Mouse (Mus musculus): Measurements from ENCODE around the gene Scn1b. TPM values are rescaled to one million over a fixed set of nuclear protein-coding genes. Genes with fewer than 3 reads are reported as not detected.

Gene Scn1b
- total RNA-seq, 2 experiments from 2014 or later = 585 to 611 TPM

DNA sequence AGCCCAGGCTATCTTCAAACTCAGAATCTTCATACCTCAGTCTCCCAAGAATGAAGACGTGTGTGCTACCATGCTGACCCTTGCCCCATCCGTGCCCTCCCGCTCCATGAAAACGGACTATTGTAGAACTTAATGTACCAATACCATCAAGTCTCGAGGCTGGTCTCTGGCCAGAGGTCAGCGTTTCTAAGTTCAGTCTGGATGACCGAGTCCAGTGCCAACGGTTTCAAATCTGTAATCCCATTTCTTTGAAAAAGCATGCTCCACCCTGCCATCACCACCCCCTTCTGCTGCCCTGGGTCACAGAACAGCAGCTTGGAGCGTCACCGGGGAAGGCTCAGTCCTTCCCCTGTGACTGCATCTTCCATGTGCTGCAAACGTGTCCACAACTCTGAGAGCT lies 19.0 kb downstream of the Scn1b start:
- Histone ChIP-seq H3K27ac (no peak overlapping the region), H3K4me3 (no peak overlapping the region)
- no peak for TF ChIP-seq CTCF (conservative IDR thresholded peaks at IDR 0.05)
- no peak for DNase-seq (ENCODE audit: low spot score in 2 of 2)

DNA sequence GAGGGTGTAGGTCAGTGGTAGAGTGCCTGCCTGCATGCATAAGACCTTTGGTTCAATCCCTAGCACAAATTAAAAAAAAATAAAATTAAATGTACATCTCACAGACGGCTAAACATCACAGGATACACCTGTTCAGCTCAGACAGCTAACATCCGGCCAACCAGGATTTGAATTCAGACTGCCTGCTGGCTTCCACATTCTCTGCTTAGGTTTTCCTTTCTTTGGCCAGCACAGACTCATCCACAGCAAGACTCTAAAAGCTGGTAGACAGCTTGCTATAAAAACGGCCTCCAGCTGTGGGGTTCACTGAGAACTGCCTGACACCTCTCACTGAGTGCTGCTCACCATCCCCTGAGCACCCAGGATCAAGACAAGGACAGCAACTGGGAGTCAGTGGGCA lies 20.6 kb downstream of the Scn1b start:
- TF ChIP-seq CTCF (conservative IDR thresholded peaks at IDR 0.05) = no peak
- no peak for DNase-seq (ENCODE audit: low spot score in 2 of 2)
- no peak overlapping the region for H3K27ac ChIP-seq
- H3K4me3 ChIP-seq = no peak overlapping the region

DNA sequence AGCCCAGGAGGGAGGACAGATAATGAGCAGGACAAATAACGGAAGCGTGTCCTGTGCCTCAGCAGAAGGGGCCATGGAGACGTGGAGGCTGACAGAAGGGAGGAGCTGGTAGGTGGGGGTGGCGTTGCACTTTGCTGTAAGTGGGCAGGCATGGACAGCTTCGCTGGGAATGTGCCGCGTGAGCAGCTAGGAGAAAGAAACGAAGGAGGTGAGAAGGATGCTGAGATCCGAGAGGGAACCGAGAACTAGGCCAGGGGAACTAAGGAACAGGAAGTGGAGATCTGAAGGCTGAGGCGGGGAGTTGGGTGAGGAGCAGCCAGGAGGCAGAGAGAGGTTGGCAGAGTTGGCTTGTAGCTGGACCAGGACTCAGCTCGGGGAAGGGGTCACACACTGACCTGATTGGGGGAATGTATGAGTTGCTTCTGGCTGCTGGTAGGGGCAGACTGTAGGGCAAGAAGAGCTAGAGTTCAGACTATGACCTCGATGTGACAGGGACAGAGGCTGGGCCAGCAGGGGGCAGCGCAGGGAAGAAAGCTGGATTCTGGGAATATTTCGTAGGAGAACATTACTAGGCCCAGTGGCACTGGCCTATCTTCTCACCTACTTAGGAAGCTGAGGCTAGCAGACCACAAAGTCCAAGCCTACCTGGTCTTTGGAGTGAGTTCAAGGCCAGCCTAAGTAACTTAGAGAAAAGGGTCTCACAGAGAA lies 21.6 kb downstream of the Scn1b start:
- peak overlapping the region; percentile 43; the same call in 1 of the 2 replicates for H3K27ac ChIP-seq
- peak in 1 of 2 experiments; percentile 60 for DNase-seq (ENCODE audit: low spot score in 2 of 2)

DNA sequence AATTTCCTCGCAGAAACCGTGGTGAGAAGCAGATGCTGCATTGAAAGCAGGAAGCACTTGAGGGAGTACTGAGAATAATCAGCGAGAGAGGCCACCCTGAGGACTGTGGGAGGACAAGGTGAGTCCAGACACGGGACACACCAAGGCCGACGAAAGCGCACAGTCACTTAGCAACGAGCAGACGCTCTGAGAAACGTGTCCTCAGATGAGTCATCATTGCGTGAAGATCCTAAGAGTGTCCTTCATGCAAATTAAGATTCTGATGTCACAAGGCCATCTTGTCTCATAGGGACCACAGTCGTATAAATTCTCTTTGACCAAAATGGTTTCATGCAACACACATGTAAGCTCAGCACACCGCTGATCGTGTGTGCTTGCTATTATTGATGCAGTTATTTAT lies 26.0 kb downstream of the Scn1b start:
- TF ChIP-seq CTCF (conservative IDR thresholded peaks at IDR 0.05) = no peak
- DNase-seq (ENCODE audit: low spot score in 2 of 2) = no peak
- Histone ChIP-seq H3K27ac (no peak overlapping the region), H3K4me3 (no peak overlapping the region)

More for the DNA sequence above, 21.6 kb downstream of the Scn1b start:
- peak; percentile 82 for TF ChIP-seq CTCF (conservative IDR thresholded peaks at IDR 0.05)
- H3K4me3 ChIP-seq = no peak overlapping the region

DNA sequence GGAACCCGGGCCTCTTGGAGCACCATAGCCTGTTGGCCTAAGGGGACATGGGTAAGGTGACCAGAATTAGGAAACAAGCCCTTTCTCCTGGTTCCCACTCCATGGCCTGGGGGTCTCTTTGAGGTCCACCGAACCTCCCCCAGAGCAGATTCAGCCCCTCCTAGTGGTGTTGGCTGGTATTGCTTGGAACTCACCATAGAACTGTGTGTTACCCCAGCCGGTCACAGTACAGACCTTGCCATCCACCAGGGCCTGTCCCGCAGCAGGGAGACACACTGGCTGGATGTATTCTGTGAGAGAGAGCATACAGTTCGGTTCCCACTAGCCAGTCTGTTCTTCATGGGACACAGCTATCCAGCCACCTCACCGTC lies 27.2 kb downstream of the Scn1b start:
- DNase-seq (ENCODE audit: low spot score in 2 of 2) = no peak
- H3K27ac ChIP-seq = no peak overlapping the region
- no peak overlapping the region for H3K4me3 ChIP-seq
- TF ChIP-seq CTCF (conservative IDR thresholded peaks at IDR 0.05) = peak; percentile 64

DNA sequence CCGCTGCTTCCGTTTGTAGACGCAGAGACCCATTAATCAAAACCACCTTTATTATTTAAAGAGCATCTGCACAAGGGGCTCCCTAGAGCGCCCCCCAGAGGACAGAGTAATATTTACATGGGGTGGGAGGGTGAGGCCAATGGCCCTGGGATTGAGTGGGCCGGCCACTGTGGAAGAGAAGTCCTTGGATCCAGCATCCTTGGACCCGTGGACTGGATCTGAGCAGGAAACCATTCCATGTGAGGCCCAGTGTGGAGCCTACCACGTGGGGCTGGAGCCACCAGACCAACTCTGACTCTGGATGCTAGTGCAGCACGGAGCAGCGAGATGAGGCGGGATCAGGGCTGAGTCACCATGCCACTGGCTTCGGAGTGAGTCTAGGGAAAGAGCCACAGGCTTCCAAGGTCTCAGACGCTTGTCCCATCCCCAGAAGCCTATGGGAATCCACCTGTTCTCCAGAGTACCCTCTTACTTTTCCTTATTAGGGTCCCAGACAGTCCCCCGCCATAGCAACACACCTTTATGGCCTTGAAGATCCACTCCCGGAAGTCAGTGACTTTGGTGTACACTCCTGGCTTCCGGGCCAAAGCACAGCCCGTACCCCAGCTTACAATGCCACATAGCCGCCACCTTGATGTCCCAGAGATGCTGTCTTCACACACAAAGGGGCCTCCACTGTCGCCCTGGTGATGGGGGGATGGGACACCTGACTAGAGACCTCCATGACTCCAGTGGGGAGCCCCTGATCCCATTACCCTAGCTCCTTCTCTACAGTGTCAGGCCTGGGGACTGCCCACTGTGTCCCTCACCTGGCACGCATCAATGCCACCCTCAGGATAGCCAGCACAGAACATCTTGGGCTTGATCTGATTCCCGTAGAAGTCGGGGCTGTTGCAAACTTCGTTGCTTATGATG lies 27.8 kb downstream of the Scn1b start:
- no peak overlapping the region for H3K27ac ChIP-seq
- peak; percentile 69 for TF ChIP-seq CTCF (conservative IDR thresholded peaks at IDR 0.05)

DNA sequence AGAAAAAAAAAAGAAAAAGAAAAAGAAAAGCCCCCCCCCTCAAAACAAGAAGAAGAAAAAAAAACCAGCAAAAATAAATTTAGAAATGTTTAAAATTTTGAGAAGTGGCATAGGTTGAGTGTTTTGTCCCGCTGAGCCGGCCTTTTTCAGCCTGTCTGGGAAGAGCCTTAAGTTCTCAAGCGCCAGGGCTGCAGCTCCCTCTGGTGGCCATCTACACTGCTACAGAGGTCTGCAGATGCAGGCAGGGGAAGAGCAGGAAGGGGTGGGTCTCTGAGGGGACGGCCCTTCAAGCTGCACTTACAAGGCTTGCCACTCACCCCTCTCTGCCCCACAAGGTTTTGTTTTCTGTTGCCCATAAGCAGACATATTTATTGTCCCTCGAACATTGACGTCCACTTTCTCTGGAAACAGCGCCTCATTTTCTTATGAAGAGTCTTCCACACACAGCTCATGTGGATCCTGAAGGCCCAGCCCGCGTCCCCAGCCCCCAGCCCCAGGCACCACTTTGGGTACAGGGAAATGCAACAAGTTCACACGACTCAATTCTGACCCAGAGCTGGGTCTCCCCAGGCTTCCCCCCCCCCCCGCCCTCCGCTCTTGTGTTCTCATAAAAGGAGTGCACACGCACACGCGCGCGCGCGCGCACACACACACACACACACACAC lies 29.1 kb downstream of the Scn1b start:
- peak; percentile 91 for TF ChIP-seq CTCF (conservative IDR thresholded peaks at IDR 0.05)
- H3K27ac ChIP-seq = peak overlapping the region; percentile 58; the same call in 1 of the 2 replicates
- H3K4me3 ChIP-seq = peak overlapping the region; percentile 28; the same call in 1 of the 2 replicates
- DNase-seq (ENCODE audit: low spot score in 2 of 2) = peak; percentile 91 to 92

More for the DNA sequence above, 27.8 kb downstream of the Scn1b start:
- no peak for DNase-seq (ENCODE audit: low spot score in 2 of 2)
- H3K4me3 ChIP-seq = no peak overlapping the region

DNA sequence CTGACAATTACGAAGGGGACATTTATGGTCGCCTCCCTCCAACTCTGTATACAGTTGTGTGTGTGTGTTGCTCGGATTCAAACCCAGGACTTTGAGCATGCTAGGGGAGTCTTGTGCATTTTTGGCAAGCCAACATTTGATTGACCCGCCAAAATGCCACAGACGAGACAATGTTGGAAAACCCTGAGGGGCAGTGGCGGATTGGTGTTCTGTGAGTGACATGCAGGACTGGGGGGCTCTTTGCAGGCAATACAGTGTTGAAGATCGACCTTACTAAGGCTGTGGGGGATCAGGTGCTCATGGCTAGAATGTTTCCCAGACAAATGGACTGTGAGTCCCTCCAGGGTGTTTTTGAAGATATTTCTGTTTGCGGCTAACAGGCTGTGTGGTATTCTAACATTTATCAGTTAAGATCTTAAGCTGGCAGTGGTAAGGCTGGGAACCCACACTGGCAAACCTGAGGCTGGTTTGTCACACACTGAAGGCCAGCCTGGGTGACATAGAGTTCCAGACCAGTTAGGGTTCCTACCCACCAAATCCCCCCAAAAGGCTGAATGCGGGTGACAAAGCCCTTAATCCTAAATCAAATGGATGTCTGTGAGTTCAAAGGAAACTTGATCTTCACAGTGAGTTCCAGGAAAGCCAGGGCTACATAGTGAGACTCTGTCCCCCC lies 29.8 kb downstream of the Scn1b start:
- Histone ChIP-seq H3K4me3 (no peak overlapping the region), H3K27ac (no peak overlapping the region)
- TF ChIP-seq CTCF (conservative IDR thresholded peaks at IDR 0.05) = no peak
- no peak for DNase-seq (ENCODE audit: low spot score in 2 of 2)

DNA sequence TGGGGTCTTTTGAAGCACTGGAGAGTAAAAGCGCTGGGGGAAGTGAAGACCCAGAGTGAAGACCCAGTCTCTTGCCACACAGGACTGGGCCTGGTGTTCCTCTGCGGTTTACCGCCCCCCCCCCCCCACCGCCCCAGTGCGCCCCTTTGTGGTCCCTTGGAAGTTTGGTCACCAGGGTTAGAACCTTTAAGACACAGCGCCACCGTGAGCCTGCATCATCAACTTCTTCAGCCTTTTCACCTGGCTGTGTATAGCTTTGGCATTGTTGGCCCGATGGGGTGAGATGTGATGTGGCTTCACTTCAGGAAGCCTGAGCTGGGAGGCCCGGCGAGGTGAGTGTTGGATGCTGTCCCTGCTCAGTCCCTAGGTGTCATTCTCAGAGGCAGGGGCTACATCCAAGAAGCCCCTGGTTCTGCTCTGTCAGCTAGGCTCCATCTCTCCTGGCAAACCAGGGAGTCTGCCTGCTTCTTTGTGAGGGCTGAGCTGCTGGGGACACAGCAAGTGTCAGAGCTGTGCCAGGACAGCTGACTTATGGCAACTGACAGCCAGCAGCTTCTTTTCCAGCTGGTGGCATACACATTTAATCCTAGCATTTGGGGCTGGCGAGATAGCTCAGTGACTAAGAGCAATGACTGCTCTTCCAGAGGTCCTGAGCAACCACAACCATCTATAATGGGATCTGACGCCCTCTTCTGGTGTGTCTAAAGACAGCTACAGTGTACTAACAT lies 31.9 kb downstream of the Scn1b start:
- no peak for DNase-seq (ENCODE audit: low spot score in 2 of 2)
- TF ChIP-seq CTCF (conservative IDR thresholded peaks at IDR 0.05) = peak; percentile 46
- no peak overlapping the region for H3K4me3 ChIP-seq
- peak overlapping the region; percentile 55; the same call in 1 of the 2 replicates for H3K27ac ChIP-seq

DNA sequence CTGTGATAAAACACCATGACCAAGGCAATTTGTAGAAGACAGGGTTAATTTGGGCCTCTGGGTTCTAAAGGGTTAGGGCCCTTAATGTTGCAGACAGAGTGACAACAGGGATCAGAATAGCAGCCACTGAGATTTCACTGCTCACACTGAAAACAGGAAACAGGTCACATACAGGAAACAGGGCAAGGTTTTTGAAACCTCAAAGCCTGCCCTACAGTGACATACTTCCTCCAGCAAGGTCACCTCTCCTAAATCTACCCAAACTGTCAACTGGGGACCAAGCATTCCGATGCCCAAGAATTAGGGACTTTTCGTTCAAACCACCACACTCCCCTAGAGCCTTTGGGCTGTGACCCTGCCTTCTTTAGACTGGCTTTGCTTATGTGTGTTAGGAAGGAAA lies 37.1 kb downstream of the Scn1b start:
- TF ChIP-seq CTCF (conservative IDR thresholded peaks at IDR 0.05) = no peak

DNA sequence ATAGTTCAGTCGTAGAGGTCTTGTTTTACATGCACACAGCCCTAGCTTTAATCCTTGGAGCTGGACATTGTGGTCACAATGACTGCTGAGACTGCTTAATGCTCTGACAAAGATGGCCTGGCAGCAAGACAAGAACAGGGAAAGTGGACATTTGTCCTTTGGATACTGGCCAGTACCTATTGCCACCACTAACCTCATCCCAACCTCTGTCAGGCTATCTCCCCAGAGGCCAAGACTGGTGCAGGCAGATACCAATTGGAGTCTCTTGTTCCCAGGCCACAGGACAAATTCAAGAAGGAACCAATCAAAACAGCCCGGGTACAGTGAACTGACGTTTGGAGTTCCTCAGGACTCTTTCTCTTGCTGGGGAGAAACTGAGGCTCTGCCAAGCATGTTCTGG lies 38.6 kb downstream of the Scn1b start:
- DNase-seq (ENCODE audit: low spot score in 2 of 2) = no peak
- no peak for TF ChIP-seq CTCF (conservative IDR thresholded peaks at IDR 0.05)
- Histone ChIP-seq H3K27ac (peak overlapping the region; percentile 90; the same call in 1 of the 2 replicates), H3K4me3 (no peak overlapping the region)

More for the DNA sequence above, 37.1 kb downstream of the Scn1b start:
- DNase-seq (ENCODE audit: low spot score in 2 of 2) = no peak
- H3K4me3 ChIP-seq = no peak overlapping the region
- peak overlapping the region; percentile 90; the same call in 1 of the 2 replicates for H3K27ac ChIP-seq

DNA sequence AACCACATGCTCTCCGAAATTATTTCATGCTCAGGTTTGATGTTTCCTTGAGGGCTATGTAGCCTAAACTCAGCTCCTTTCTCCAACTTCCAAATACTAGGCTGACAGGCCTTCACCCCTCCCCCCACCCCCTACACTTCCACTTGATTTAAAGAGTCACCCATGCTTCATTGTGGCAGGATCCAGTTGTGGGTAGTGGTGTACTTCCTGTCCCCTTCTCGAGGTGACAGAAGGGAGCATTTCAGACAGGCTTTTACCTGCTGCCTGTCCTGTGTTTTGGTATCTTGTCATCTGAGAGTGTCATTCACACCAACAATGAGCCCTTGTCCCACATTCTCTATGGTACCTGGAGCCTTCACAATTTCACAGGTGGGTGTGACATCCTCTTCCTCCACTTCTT lies 39.5 kb downstream of the Scn1b start:
- Histone ChIP-seq H3K27ac (peak overlapping the region; percentile 90), H3K4me3 (no peak overlapping the region)
- no peak for DNase-seq (ENCODE audit: low spot score in 2 of 2)
- no peak for TF ChIP-seq CTCF (conservative IDR thresholded peaks at IDR 0.05)
